Mouse (Mus musculus): ENCODE results near the gene Oaz1.
"Not testable (repeated sequence)": the region's sequence is repeated elsewhere in the genome, so short reads cannot be mapped to it uniquely, and the experiment has no call there.

The Oaz1 gene

GRCm38 (mm10) chr10:80823847-80824643 lies 2.4 kb upstream of the Oaz1 start:
- no peak for DNase-seq

- DNase-seq, result no peak
Observed at GRCm38 (mm10) chr10:80824827-80825226, 1.6 kb upstream of the Oaz1 start.

DNA sequence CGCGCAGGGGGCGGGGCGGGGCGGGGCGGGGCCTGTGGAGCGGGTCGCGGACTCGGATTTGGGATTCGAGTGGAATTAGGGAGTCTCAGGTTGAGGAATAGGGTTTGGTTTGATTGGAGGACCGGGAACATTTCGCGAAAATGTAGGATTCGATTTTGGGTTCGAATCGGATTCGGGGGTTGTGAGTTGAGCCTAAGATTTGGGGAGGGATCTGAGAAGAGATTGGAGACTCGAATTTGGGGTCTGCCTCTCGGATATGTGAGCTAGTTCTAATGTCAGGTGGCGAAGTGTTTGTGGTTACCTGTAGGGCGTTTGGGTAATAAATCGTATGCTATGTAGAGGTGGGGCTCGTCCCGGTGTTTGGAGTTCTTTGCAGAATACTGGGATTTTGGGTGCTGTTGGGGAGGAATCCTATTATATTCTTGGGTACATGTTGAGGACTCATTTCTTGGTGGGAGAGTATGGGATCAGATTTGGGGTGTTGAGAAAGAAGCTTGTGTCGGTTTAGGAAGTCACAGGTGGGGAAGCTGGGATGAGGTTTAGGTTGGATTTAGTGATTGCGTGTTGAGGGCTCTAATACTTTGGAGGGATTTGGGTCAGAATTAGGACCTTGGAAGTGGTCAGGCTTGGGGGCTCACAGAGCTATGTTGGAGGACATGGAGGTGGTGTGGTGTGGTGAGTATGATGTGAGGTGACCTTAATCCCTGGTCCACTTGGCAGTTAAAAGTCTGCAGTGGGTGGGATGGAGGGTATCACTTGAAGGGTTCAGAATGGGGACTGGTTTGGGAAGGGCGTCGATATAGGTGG lies 810 bp downstream of the Oaz1 start:
- DNase-seq, result no peak

- no peak for DNase-seq
Observed at GRCm38 (mm10) chr10:80827870-80828420, 1.5 kb downstream of the Oaz1 start.

DNA sequence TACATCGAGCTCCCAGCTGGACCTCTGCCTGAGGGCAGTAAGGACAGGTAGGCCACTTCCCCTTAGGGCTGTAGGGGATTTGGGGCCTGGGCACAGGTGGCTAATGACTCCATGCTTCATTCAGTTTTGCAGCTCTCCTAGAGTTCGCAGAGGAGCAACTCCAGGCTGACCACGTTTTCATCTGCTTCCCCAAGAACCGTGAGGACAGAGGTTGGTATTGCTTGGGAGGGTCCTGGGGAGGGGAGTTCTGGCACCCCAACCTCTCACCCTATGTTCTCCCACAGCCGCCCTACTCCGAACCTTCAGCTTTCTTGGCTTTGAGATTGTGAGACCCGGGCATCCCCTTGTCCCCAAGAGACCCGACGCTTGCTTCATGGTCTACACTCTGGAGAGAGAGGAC lies 2.1 kb downstream of the Oaz1 start:
- not testable (repeated sequence) for DNase-seq

DNA sequence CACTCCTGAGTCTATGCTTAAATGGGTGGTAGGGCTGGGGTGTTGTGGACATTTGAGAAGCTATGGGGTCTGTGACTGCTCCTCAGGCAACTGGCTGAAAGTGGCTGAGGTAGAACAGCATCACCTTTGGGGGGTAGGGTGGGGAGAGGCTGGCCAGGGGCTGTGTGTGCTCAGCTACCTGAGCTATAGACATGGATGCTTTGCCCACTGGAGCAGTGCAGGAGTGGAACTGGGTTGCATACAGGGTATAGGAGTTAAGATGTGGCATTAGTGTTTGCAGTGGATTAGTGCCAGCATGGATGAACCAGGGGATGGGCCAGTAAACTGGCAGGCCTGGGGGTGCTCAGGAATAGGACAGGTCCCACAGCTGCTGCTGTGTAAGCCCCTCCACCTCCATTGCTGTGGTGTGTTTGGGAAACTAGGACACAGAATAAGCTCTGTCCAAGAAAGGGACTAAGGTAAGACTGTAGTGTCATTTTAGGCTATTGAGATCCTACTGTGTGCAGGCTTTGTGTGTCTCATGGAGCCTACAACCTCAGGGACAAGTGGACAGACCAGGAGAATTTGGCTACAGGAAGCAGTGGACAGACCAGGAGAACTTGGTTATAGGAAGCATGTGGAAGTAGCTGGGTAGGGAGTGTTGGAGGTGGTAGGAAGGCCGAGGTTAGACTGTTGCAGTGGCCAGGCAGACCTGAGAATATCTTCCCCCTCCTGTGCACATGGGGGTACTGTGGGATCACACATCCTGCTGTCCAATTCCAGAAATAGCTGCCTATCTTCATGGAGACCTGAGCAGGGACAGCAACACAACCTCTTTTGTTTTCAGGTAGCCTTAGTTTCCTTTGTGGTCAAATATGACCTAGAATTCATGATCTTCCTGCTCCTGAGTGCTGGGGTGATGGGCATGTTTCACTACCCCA lies 3.2 kb downstream of the Oaz1 start:
- no peak for DNase-seq

GRCm38 (mm10) chr10:80831136-80831535 lies 4.7 kb downstream of the Oaz1 start:
- peak; percentile 86 for DNase-seq

DNA sequence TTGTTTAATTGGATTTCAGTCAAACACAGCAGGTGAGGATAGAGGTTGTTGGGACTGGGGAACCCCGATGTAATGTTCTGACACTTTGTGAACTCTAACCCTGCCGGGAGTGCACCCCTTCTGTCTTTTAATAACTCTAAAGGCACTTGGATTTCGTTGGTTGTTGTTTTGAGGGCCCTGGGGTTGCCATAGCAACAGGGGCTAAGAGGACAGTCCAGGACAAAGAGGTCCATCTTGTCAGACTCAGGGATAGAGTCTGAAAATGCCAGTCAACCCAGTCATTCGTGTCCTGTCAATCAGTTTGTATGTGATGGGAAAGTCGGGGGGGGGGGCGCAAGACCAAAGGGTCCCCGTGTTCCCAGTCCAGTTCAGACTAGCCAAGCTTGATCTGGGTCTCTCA lies 6.4 kb downstream of the Oaz1 start:
- DNase-seq, result peak; percentile 52

GRCm38 (mm10) chr10:80835617-80836016 lies 9.2 kb downstream of the Oaz1 start:
- DNase-seq, result peak; percentile 69

DNA sequence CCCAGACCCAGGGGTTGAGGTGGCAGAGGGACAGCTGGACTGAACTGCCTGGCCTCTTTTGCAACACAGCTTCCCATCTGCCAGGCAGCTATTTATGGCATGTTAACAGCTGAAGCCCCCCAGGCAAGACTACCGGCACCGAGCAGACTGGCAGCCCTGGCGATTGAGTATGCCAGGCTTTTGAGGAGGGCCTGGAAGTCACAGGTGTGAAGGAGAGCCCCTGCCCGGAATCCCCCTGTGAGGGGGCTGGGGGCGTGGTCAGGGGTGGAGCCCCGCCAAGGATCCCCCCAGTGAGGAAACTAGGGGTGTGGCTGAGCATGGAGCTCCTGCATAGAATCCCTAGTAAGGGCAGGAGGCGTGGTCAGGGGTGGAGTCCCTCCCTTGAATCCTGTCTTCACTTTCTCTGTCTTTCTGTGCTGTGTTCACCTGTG lies 10.5 kb downstream of the Oaz1 start:
- DNase-seq, result peak; percentile 79

DNA sequence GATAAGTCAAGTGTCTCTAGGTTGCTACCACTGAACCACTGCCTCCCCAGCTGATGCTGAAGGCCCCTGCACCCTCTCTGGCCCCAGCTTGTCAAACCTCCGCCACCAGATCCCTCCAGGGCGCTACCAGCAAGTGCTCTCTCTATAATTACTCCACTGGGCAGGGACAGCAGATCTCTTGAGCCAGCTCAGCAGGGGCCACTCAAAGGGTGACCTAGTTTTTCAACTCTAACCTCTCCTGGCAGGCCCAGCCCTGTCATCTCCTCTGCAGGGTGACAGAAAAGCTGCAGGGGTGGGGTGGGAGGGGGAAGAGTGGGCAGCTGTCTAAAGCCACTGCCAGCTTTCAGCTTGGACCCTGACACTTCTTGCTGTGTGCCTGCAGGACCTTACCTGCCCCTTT lies 11.4 kb downstream of the Oaz1 start:
- peak; percentile 93 for DNase-seq

- no peak for DNase-seq
Observed at GRCm38 (mm10) chr10:80838346-80838912, 12.0 kb downstream of the Oaz1 start.

DNA sequence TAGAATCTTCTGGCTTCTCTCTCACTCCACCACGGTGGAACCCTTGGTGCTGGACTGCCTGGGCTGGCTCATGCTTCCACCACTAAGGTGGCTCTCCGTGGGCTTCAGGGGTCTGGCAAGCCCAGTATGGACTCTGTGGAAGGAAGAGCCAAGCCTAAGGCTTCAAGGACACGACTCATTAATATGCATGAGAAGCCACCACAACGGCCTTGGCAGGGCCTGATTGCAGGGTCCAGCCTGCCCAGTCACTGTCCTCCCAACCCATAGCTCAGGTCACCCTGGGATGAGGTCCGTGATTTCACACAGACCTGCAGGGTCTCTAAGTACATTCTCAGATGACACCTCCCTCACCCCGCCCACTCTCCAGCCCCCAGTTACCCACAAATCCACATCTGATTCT lies 13.4 kb downstream of the Oaz1 start:
- DNase-seq, result no peak

- DNase-seq, result peak; percentile 84
Observed at GRCm38 (mm10) chr10:80841685-80842084, 15.2 kb downstream of the Oaz1 start.

DNA sequence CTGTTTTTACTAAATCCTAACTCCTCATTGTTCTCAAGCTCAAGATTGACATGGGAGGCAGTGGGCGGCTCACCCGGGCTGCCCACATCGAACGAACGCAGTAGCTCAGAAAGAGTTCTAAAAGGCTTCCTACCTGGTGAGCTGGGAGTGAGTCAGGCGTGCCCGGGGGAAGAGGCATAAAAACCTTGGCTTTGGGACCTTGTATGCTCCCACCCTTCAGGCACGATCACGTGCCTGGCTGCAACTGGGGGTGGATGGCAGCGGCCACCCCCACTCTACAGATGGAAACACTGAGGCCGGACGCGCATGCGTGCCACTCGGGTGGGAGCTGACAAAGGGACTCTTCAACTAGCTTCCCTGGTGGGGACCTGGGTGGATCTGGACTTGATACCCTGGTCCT lies 15.9 kb downstream of the Oaz1 start:
- DNase-seq, result no peak

DNA sequence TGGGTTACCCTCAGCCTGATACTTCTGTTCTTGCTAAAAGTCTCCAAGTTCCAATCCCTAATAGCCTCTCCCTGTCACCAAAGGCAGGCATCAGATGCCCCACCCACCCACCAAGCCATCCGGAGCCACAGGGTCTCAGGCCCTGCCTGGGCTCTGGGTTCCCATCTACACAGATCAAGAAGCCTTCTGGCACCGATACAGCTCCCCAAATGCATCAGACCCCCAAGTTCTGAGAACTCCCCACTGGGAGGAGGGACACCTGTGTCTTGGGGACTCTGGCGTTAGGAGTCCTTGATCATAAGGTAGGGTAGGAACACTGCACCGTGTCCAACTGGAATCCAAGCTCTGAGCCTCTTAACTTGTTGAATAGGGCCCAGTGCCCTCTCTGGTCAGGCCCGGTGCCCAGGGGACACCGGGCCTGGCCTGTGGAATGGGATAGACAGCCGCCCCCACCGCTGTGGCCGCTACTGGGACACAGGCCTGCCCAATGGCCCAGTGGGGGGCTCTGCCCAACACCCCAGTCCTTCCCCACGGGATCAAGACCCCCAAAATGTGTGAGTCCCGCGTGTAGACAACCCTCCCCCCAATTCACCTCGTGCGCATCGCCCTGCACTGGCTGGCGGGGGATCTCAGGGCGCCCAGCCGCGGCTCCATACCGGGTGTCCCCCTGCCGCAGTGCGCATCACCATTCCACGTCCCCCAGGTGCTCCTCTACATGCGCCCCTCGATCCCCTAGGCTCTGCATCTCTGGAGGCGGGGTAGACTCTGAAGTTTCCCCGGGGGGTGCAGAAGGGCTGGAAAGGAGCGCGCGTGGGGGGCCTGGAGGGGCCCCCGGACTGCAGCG lies 16.9 kb downstream of the Oaz1 start:
- no peak for DNase-seq

DNA sequence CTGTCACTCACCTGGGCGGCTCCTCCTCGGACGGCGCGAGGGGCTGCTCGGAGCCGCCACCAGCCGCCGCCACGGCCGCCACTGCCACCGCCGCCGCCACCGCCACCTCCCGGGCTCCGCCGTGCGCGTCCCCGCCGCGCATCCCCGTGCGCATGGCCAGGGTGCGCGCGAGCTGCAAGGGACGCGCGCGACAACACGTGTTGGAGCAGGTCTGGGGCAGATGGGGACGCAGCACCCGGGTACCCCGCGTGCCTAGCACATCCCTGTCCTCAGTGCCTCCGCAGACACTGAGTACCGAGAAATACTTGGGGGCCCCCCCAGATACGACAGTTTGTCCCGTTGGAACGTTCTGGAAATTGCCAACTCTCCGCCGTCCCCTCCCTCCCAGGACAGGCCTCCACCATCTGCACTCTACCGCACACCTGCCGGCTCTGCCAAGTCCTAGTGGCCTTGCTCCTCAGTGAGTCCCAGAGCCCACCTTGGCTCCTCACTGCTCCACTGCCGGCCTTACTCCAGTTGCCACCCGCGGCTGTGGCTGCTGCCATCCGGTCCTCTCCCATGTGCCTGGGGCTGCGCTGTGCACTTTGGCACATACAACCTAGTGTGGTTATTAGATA lies 17.6 kb downstream of the Oaz1 start, which contains the start of gene Lingo3:
Gene Lingo3 (minus strand): TSS at position 109 of the 617 bp plus-strand sequence.
- DNase-seq, result peak; percentile 71

DNA sequence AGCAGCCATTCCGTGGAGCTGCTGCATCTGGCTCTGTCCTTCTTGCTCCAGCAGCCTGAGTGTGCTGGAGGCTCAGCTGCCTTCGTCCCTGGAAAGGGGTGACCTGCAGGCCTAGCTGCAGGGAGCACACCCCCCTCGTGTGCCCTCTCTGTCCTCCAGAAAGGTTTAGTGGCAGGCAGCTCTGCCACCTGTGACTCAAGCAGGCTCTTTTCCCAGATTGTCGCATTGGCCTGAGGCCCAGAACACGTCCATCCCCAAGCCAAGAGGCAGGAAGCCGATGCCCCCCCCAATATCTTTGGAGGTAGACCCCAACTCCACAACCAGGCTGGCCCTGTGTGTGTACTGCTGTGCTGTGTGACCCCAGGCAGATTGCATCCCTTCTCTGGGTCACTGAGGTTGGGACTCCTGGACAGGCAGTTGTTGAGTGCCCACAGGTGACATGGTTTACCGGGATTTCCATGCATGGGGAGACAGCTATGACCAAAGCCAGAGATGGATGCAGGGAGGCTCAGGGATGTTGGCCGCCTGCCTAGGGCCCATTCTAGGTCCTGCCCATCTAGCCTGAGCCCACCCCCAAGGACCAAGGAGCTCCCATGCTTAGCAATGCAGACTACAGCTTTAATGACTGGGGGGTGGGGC lies 18.7 kb downstream of the Oaz1 start:
- DNase-seq, result no peak

DNA sequence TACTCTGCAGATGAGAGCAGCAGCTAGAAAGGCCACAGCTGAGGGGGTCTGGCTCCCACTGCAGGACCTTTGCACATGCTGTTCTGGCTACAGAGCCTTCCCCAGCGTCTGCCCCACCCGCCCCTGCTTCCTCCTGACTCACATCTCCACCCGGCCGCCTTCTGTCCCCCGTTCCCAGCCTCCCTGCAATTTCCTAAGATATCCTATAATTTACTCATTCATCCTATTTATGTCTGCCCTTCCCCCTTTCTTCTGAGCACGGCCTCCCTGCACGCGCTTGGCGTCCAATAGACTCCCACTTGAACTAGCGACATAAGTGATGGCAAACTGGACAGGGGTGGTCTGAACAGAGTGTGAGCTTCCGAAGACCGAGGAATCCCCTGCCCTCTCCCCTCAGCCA lies 19.3 kb downstream of the Oaz1 start:
- no peak for DNase-seq

DNA sequence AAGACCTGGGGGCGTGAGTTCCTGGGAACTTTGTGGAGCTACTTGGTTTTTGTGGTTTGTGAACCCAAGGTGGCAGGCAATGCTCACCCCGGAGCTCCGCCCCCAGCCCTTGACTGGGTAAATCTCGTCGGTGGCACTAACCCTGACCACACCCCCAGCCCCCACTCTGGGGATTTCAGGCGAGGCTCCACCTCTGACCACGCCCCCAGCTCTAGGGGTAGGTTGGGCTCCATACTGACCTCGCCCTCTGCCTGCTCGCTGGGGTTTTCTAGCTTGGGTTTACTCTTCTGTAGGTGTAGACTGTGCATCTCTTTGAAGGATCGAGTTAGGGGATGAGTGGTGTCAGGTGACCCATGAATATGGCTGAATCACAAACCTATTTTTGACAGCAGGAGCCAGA lies 22.1 kb downstream of the Oaz1 start:
- DNase-seq, result peak; percentile 72

Data from retina, postnatal 1 day (tissue).